Mouse (Mus musculus): ENCODE data around the gene Gprc5d. TPM values are rescaled to one million over a fixed set of nuclear protein-coding genes. Genes with fewer than 3 reads are reported as not detected.
A peak's percentile ranks its signal among the peaks of the same experiment; 100 is the strongest.

Gene Gprc5d
- polyA plus RNA-seq, 1 experiment from 2014 or later, result 0.07 TPM

DNA sequence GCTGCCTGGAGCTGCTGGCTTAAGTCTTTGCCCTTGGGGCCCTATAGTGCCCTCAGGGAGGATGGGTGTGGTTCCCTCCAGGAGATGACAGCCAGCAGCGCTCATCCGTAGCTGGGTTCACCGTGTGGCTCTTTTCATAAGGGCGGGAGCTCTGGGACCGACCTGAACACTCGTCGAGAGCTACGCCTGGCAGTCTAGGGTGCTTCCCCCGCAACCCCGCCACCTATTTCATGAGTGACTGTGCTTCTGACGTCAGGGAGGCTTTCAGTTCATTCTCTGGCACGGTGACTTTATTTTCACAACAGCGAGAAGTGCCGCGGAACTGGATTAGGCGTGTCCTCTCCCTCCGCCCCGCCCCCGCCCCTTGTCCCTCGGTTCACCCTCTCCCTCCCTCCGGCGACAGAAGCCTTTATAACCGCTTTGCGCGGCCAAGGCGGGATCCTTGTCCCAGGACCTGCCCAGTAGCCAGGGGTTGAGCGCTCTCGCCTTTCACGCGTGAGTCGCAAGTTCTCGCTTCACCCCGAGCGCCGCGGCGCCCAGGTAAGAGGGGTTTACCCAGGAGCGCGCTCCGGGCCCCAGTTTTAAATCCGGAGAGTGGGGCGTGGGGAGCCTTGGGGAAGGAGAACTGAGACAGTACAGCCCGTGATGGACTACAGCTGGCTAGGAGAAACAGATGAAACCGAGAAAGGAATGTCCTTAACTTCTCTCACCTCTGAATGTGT lies 52.7 kb downstream of the Gprc5d start, which contains the start of gene Gprc5a:
TSS of gene Gprc5a (plus strand) at position 416 of the 722 bp plus-strand sequence.
- WGBS, result under 1% methylated on average over 44 of the region's 44 CpGs
- H3K4me2 ChIP-seq (replicated peaks; ENCODE audit: low read depth), result peak within 1 kb of the TSS; percentile 74
- no peaks in the 10 kb centered on the region for H3K27me3 ChIP-seq (ENCODE audit: control insufficient read depth, insufficient read depth, low read length)
- peak within 1 kb of the TSS; percentile 50 for H3K4me3 ChIP-seq (ENCODE audit: low read depth, low read length)
- H3K9ac ChIP-seq (ENCODE audit: low read length), result peak within 1 kb of the TSS; percentile 63
- DNase-seq (ENCODE audit: low spot score), result peak; percentile 91
- peak within 1 kb of the TSS; percentile 79 for H3K27ac ChIP-seq (replicated peaks)
- H3K36me3 ChIP-seq (ENCODE audit: control insufficient read depth, insufficient read depth, low read length), result no peaks in the 10 kb centered on the region
- TF ChIP-seq EP300 (optimal IDR thresholded peaks at IDR 0.05) (no peak), CTCF (IDR thresholded peaks at IDR 0.05; ENCODE audit: low read depth) (no peak)
- no peaks in the 10 kb centered on the region for H3K4me1 ChIP-seq (replicated peaks; ENCODE audit: control insufficient read depth, insufficient read depth)
- H3K9me3 ChIP-seq (ENCODE audit: control insufficient read depth, low read length), result no peaks in the 10 kb centered on the region
- ATAC-seq (ENCODE audit: low FRiP score, low TSS enrichment), result peak; percentile 90

DNA sequence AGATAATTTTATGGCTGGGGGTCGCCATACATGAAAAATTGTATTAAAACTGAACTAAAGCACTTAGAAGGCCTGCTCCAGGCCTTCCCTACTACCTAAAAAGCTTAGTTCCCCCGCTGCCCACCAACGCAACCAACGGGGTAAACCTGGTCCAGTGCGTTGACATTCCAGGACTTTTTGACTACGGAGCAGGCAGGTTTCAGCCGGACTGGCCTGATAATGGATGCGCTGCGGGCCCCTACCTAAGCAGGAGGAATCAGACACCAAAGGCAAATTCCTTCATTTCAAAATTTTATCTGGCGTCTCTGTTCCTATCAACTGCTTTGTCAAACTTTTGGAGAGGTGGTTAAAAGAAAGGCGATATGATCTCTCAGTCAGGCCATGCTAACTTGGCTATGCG lies 53.5 kb downstream of the Gprc5d start:
- H3K9me3 ChIP-seq (ENCODE audit: control insufficient read depth, low read length), result no peaks in the 10 kb centered on the region
- no peak overlapping the region for H3K9ac ChIP-seq (ENCODE audit: low read length)
- H3K36me3 ChIP-seq (ENCODE audit: control insufficient read depth, insufficient read depth, low read length), result no peaks in the 10 kb centered on the region
- TF ChIP-seq CTCF (IDR thresholded peaks at IDR 0.05; ENCODE audit: low read depth) (no peak), EP300 (optimal IDR thresholded peaks at IDR 0.05) (no peak)
- DNase-seq (ENCODE audit: low spot score) (no peak), ATAC-seq (ENCODE audit: low FRiP score, low TSS enrichment) (no peak)
- no peaks in the 10 kb centered on the region for H3K4me1 ChIP-seq (replicated peaks; ENCODE audit: control insufficient read depth, insufficient read depth)
- H3K27me3 ChIP-seq (ENCODE audit: control insufficient read depth, insufficient read depth, low read length), result no peaks in the 10 kb centered on the region
- WGBS, result 79% methylated on average over 12 of the region's 12 CpGs
- H3K4me3 ChIP-seq (ENCODE audit: low read depth, low read length), result peak overlapping the region; percentile 50; the same call in 1 of the 2 replicates
- H3K27ac ChIP-seq (replicated peaks), result peak overlapping the region; percentile 79; the same call in 1 of the 2 replicates
- H3K4me2 ChIP-seq (replicated peaks; ENCODE audit: low read depth), result peak overlapping the region; percentile 74

DNA sequence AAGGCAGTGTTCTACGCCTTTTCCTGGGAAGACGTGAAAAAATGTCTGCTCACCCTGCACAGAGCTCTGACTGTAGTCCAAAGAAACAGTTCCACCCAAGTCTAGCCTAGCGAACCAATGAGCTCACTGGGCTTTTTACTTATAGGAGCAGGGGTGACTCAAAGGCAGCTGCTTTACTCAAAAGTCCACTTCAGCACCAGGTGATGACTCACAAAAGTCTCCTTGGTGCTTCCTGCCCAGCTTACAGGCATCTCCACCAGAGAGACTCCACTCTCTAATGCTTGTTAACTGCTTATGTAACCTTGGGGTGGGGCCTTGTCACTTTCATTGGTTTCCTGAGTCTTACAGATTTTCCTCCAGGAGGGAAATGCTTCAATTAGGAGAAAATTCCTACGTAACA lies 57.4 kb downstream of the Gprc5d start:
- H3K4me2 ChIP-seq (replicated peaks; ENCODE audit: low read depth), result no peak overlapping the region
- no peak overlapping the region for H3K27ac ChIP-seq (replicated peaks)
- H3K9ac ChIP-seq (ENCODE audit: low read length), result no peak overlapping the region
- no peak for DNase-seq (ENCODE audit: low spot score)
- WGBS, result 88% methylated on average over 4 of the region's 4 CpGs
- ATAC-seq (ENCODE audit: low FRiP score, low TSS enrichment), result peak; percentile 53
- no peak for TF ChIP-seq EP300 (optimal IDR thresholded peaks at IDR 0.05)
- H3K4me1 ChIP-seq (replicated peaks; ENCODE audit: control insufficient read depth, insufficient read depth), result no peaks in the 10 kb centered on the region
- H3K9me3 ChIP-seq (ENCODE audit: control insufficient read depth, low read length), result no peaks in the 10 kb centered on the region
- no peaks in the 10 kb centered on the region for H3K27me3 ChIP-seq (ENCODE audit: control insufficient read depth, insufficient read depth, low read length)
- no peaks in the 10 kb centered on the region for H3K36me3 ChIP-seq (ENCODE audit: control insufficient read depth, insufficient read depth, low read length)
- no peak overlapping the region for H3K4me3 ChIP-seq (ENCODE audit: low read depth, low read length)

Other genes with a start within 250 kb of the Gprc5d start
- 6.6 and 6.9 TPM in 2 replicates for gene Gpr19, start 219.7 kb downstream of the Gprc5d start, polyA plus RNA-seq (2015; fragmentation: Nextera tagmentation; extraction: Ambion mirVana)
- gene Cdkn1b, start 197.9 kb downstream of the Gprc5d start, polyA plus RNA-seq (2015; fragmentation: Nextera tagmentation; extraction: Ambion mirVana), result 11.7 and 14.4 TPM in 2 replicates
- 1.5 and 1.8 TPM in 2 replicates for gene Apold1, start 136.6 kb downstream of the Gprc5d start, polyA plus RNA-seq (2015; fragmentation: Nextera tagmentation; extraction: Ambion mirVana)
- 46.0 and 47.7 TPM in 2 replicates for gene Ddx47, start 106.7 kb downstream of the Gprc5d start, polyA plus RNA-seq (2015; fragmentation: Nextera tagmentation; extraction: Ambion mirVana)
- 9.8 and 13.5 TPM in 2 replicates for gene Gprc5a, start 52.6 kb downstream of the Gprc5d start, polyA plus RNA-seq (2015; fragmentation: Nextera tagmentation; extraction: Ambion mirVana)
- 12.4 and 13.3 TPM in 2 replicates for gene Fam234b, start 79.7 kb upstream of the Gprc5d start, polyA plus RNA-seq (2015; fragmentation: Nextera tagmentation; extraction: Ambion mirVana)
- gene Hebp1, start 79.7 kb upstream of the Gprc5d start, polyA plus RNA-seq (2015; fragmentation: Nextera tagmentation; extraction: Ambion mirVana), result 33.7 and 42.3 TPM in 2 replicates
- gene Gsg1, start 136.1 kb upstream of the Gprc5d start, polyA plus RNA-seq (2015; fragmentation: Nextera tagmentation; extraction: Ambion mirVana), result 0.50 and 0.80 TPM in 2 replicates
- 3.5 and 4.5 TPM in 2 replicates for gene Pbp2, start 192.1 kb upstream of the Gprc5d start, polyA plus RNA-seq (2015; fragmentation: Nextera tagmentation; extraction: Ambion mirVana)
- 88.1 and 105 TPM in 2 replicates for gene Emp1, start 244.3 kb upstream of the Gprc5d start, polyA plus RNA-seq (2015; fragmentation: Nextera tagmentation; extraction: Ambion mirVana)